ENCODE assay signal across 19 mouse cellular contexts in the genomic region with DNA sequence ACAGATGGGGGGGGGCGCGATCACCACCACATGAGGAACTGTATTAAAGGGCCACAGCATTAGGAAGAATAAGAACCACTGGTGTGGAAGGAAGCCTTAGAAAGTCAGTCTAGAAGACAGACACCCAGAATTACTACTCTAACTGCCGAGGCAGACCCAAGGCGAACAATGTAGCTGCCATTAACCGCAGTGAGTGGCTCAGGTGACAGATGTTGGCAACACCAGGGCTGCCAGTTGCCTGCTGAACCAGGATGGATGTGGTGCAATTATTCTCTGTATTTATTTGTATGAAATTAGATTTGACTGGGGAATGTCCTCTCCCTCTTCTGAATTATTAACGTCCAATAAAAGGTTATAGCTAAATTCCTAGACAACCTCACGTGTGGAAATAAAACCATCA.
"Had no signal": no experiment of that assay in that cellular context is flagged by ENCODE, and none has a peak within 500 bp of the region (broad histone marks: within the 10 kb centered on the region; RNA-seq: fewer than 3 reads in every experiment).

No protein-coding gene starts in this region.

- ATAC-seq: intestine, embryonic 16.5 days; midbrain, embryonic 13.5 days; midbrain, embryonic 16.5 days had no signal

- H3K27ac ChIP-seq: kidney, postnatal 0 days; layer of hippocampus, adult 2 months; liver, embryonic 14.5 days; lung, embryonic 15.5 days; midbrain, embryonic 10.5 days; midbrain, embryonic 13.5 days; stomach, postnatal 0 days had no signal

- DNase-seq: kidney, adult 18-20 months; kidney, adult 9 months; kidney, postnatal 25 days; lung, adult 18-20 months; lung, postnatal 10 days; lung, postnatal 36 days; right cerebral cortex, postnatal 14 days; right cerebral cortex, postnatal 4 days; thymus, postnatal 25 days had no signal

- H3K9me3 ChIP-seq: lung, embryonic 15.5 days; midbrain, embryonic 10.5 days; midbrain, embryonic 13.5 days had no signal

- H3K36me3 ChIP-seq: lung, embryonic 15.5 days; midbrain, embryonic 10.5 days; midbrain, embryonic 13.5 days had no signal

- H3K9ac ChIP-seq: liver, embryonic 14.5 days; lung, embryonic 15.5 days; midbrain, embryonic 13.5 days had no signal

- H3K27me3 ChIP-seq: lung, embryonic 15.5 days; midbrain, embryonic 13.5 days had no signal

- H3K4me1 ChIP-seq: lung, embryonic 15.5 days; midbrain, embryonic 10.5 days; midbrain, embryonic 13.5 days had no signal

- H3K4me3 ChIP-seq: layer of hippocampus, adult 2 months; lung, embryonic 15.5 days; midbrain, embryonic 10.5 days; midbrain, embryonic 13.5 days; myocyte had no signal

- H3K4me2 ChIP-seq: lung, embryonic 15.5 days; midbrain, embryonic 13.5 days had no signal
